Mouse (Mus musculus) midbrain, postnatal 0 days (tissue): Measurements from ENCODE around the gene Gm5089. TPM values are rescaled to one million over a fixed set of nuclear protein-coding genes. Genes with fewer than 3 reads are reported as not detected.

Experiments used
- ATAC-seq: fragments of 200-750 bp; cut with Nextera tagmentation; 2 replicates; pipeline ENCODE4 v1.8.0; 2017; ENCODE audit warnings: moderate number of reproducible peaks, mild to moderate bottlenecking, moderate TSS enrichment, moderate library complexity; ENCODE audit not compliant: low FRiP score
- DNase-seq: peaks from one replicate; pipeline ENCODE4 v3.0.0-alpha.2; 2015; ENCODE audit warnings: low spot score
- H3K27ac ChIP-seq: fragments of 300-500 bp; sonication (generic); 2 replicates; pipeline ENCODE4 v1.5.1; 2014; ENCODE audit warnings: low read depth, mild to moderate bottlenecking, low read length, mixed read lengths
- H3K27me3 ChIP-seq: fragments of 300-500 bp; sonication (generic); 2 replicates; pipeline ENCODE4 v1.6.1; 2014; ENCODE audit warnings: low read length, control low read depth, mixed read lengths; ENCODE audit not compliant: insufficient read depth
- H3K36me3 ChIP-seq: fragments of 300-500 bp; sonication (generic); 2 replicates; pipeline ENCODE4 v1.6.1; 2014; ENCODE audit warnings: low read length, control low read depth, mixed read lengths; ENCODE audit not compliant: insufficient read depth
- H3K4me1 ChIP-seq: fragments of 300-500 bp; sonication (generic); 2 replicates; pipeline ENCODE4 v1.6.1; 2014; ENCODE audit warnings: mild to moderate bottlenecking, control low read depth, antibody characterized with exemption, low read length, mixed read lengths; ENCODE audit not compliant: insufficient read depth
- H3K4me2 ChIP-seq: fragments of 300-500 bp; sonication (generic); 2 replicates; pipeline ENCODE4 v1.6.1; 2014; ENCODE audit warnings: low read depth, mild to moderate bottlenecking, low read length, mixed read lengths; ENCODE audit not compliant: poor library complexity, severe bottlenecking
- H3K4me3 ChIP-seq: fragments of 300-500 bp; sonication (generic); 2 replicates; pipeline ENCODE4 v1.5.1; 2014; ENCODE audit warnings: low read depth, mild to moderate bottlenecking, low read length, moderate library complexity
- H3K9ac ChIP-seq: fragments of 300-500 bp; sonication (generic); replicated peaks from 2 replicates; pipeline ENCODE4 v1.6.1; 2014; ENCODE audit warnings: mild to moderate bottlenecking, low read length, moderate library complexity, mixed read lengths; ENCODE audit not compliant: poor library complexity, severe bottlenecking
- H3K9me3 ChIP-seq: fragments of 300-500 bp; sonication (generic); 2 replicates; pipeline ENCODE4 v1.6.1; 2016; ENCODE audit warnings: low read length, control low read depth
- CTCF ChIP-seq: IDR thresholded peaks from 2 replicates; pipeline ENCODE4 v1.5.1; 2016; ENCODE audit warnings: antibody characterized with exemption, mild to moderate bottlenecking
- WGBS: fragments of 180-500 bp; shearing (Covaris S2); extraction: QIAGEN DNeasy Blood & Tissue Kit; methylation state at CpG from one replicate; pipeline ENCODE4 v1.1.7; 2014; 5-methylcytosine and 5-hydroxymethylcytosine counted together
- polyA plus RNA-seq: library from polyadenylated mRNA; unstranded; fragments of >200 nt; fragmentation: Nextera tagmentation; extraction: Ambion mirVana; gene quantifications from 2 replicates; pipeline ENCODE4 v1.2.1, GENCODE M21; 2015
- total RNA-seq: library from RNA; depleted of rRNA; stranded (reverse); fragments of >200 nt; gene quantifications from 2 replicates; pipeline ENCODE4 v1.2.3, GENCODE M21; 2014

The Gm5089 gene
- total and polyA plus RNA-seq, 2 experiments from 2014 or later: 1.9 TPM; not detected in 1

GRCm38 (mm10) chr14:122455562-122455958, 4.6 kb upstream of the Gm5089 start:
- no peaks in the 10 kb centered on the region for H3K9me3 ChIP-seq
- peaks cover 54% of the 10 kb centered on the region for H3K27me3 ChIP-seq
- no peaks in the 10 kb centered on the region for H3K36me3 ChIP-seq
- DNase-seq (no peak), ATAC-seq (no peak)
- H3K9ac ChIP-seq: no peak overlapping the region
- 31% methylated on average over 4 of the region's 4 CpGs for WGBS
- no peak overlapping the region for H3K4me2 ChIP-seq
- no peaks in the 10 kb centered on the region for H3K4me1 ChIP-seq
- TF ChIP-seq CTCF: no peak
- H3K4me3 ChIP-seq: no peak overlapping the region
- no peak overlapping the region for H3K27ac ChIP-seq

GRCm38 (mm10) chr14:122454901-122455561, 4.1 kb upstream of the Gm5089 start:
- Histone ChIP-seq H3K4me1 (0 out of 2 replicates have a peak, but pooled peaks cover 4% of the 10 kb centered on the region), H3K27me3 (peaks cover 55% of the 10 kb centered on the region), H3K9me3 (no peaks in the 10 kb centered on the region), H3K9ac (no peak overlapping the region), H3K27ac (no peak overlapping the region), H3K4me2 (no peak overlapping the region), H3K36me3 (no peaks in the 10 kb centered on the region), H3K4me3 (no peak overlapping the region)
- TF ChIP-seq CTCF: no peak
- no peak for ATAC-seq
- WGBS: 38% methylated on average over 10 of the region's 10 CpGs
- peak; percentile 87 for DNase-seq

- no peak for TF ChIP-seq CTCF
- H3K36me3 ChIP-seq: no peaks in the 10 kb centered on the region
- H3K9ac ChIP-seq: no peak overlapping the region
- DNase-seq: no peak
- ATAC-seq: no peak
- peaks cover 58% of the 10 kb centered on the region for H3K27me3 ChIP-seq
- H3K4me3 ChIP-seq: no peak overlapping the region
- 0 out of 2 replicates have a peak, but pooled peaks cover 4% of the 10 kb centered on the region for H3K4me1 ChIP-seq
- peak overlapping the region; percentile 39; the same call in 1 of the 2 replicates for H3K4me2 ChIP-seq
- no peaks in the 10 kb centered on the region for H3K9me3 ChIP-seq
- 11% methylated on average over 12 of the region's 12 CpGs for WGBS
- H3K27ac ChIP-seq: no peak overlapping the region
Observed at GRCm38 (mm10) chr14:122453996-122454738, 3.3 kb upstream of the Gm5089 start.

GRCm38 (mm10) chr14:122453388-122453995, 2.6 kb upstream of the Gm5089 start:
- Histone ChIP-seq H3K27me3 (peaks cover 58% of the 10 kb centered on the region), H3K36me3 (no peaks in the 10 kb centered on the region), H3K9me3 (no peaks in the 10 kb centered on the region), H3K27ac (peak overlapping the region; percentile 43; the same call in 1 of the 2 replicates), H3K4me3 (no peak overlapping the region), H3K4me1 (0 out of 2 replicates have a peak, but pooled peaks cover 4% of the 10 kb centered on the region), H3K9ac (no peak overlapping the region), H3K4me2 (peak overlapping the region; percentile 39; the same call in 1 of the 2 replicates)
- DNase-seq: peak; percentile 86
- TF ChIP-seq CTCF: peak; percentile 49
- 2% methylated on average over 32 of the region's 32 CpGs for WGBS
- ATAC-seq: peak; percentile 59

GRCm38 (mm10) chr14:122452701-122453387, 1.9 kb upstream of the Gm5089 start:
- TF ChIP-seq CTCF: no peak
- no peaks in the 10 kb centered on the region for H3K9me3 ChIP-seq
- WGBS: 12% methylated on average over 13 of the region's 13 CpGs
- H3K27ac ChIP-seq: 0 out of 2 replicates have a peak overlapping the region, but pooled peaks have one; percentile 43
- DNase-seq (peak; percentile 64), ATAC-seq (peak; percentile 57; the same call in 1 of the 2 replicates)
- H3K4me3 ChIP-seq: no peak overlapping the region
- no peaks in the 10 kb centered on the region for H3K36me3 ChIP-seq
- peaks cover 58% of the 10 kb centered on the region for H3K27me3 ChIP-seq
- no peak overlapping the region for H3K9ac ChIP-seq
- H3K4me2 ChIP-seq: no peak overlapping the region
- H3K4me1 ChIP-seq: 0 out of 2 replicates have a peak, but pooled peaks cover 4% of the 10 kb centered on the region
